Mouse (Mus musculus): ENCODE measurements around the gene Ubap1l.

DNA sequence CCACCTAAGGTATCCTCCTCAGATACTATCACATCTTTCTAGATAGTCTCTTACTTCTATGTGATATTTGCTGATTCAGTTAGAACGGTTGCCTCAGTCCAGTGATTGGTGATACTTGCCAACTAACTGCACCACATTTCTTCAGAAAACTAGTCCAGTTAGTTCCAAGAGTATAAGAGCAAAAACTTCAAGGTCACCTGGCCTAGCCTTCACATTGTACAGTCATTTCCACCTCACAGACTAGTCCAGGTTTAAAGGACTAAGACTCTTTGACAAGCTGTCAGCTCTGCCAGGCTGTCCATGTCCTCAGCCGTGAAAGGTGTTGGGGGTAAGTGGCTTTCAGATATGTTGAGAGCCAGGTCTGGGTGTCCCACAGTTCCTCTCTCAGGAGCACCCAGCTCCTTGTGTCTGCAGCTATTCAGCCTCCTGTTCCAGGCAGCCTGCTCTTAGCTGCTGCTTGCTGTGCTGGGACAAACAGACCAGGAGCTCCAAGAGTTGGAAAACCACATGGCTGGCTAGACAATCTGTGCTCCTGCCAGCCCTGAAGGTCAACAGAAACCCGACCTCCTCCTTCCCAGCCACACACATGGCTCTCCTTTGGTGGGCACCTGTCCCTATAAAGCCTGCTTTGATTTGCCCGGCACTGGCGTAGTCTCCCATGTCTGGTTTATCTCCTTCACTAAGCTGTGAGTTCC is 13.8 kb downstream of the Ubap1l start:
- TF ChIP-seq CTCF (IDR thresholded peaks at IDR 0.05; ENCODE audit: insufficient read depth, low read depth, low read length) = no peak
- TF ChIP-seq POLR2A (IDR thresholded peaks at IDR 0.05; ENCODE audit: insufficient read depth, low read depth, low read length) = no peak
